Mouse (Mus musculus) thymus, adult 2 months (tissue): Measurements from ENCODE around the gene Pdia4. TPM values are rescaled to one million over a fixed set of nuclear protein-coding genes. Genes with fewer than 3 reads are reported as not detected.
"Not testable (repeated sequence)": the region's sequence is repeated elsewhere in the genome, so short reads cannot be mapped to it uniquely, and the experiment has no call there.

Experiments
- DNase-seq: peaks from one replicate; pipeline ENCODE4 v3.0.0; 2021
- H3K27ac ChIP-seq: fragments of 200-500 bp; 2 replicates; pipeline ENCODE4 v1.5.1; 2012; ENCODE audit warnings: low read length, control low read depth; ENCODE audit not compliant: control insufficient read depth, insufficient read depth
- H3K27me3 ChIP-seq: fragments of 200-500 bp; 2 replicates; pipeline ENCODE4 v1.6.1; 2012; ENCODE audit warnings: mild to moderate bottlenecking, low read length, moderate library complexity, mixed read lengths; ENCODE audit not compliant: control insufficient read depth, insufficient read depth
- H3K36me3 ChIP-seq: fragments of 200-500 bp; 2 replicates; pipeline ENCODE4 v1.6.1; 2012; ENCODE audit warnings: mild to moderate bottlenecking, low read length, moderate library complexity; ENCODE audit not compliant: control insufficient read depth, insufficient read depth
- H3K4me1 ChIP-seq: fragments of 200-500 bp; replicated peaks from 2 replicates; pipeline ENCODE4 v1.6.1; 2012; ENCODE audit warnings: low read length; ENCODE audit not compliant: control insufficient read depth, insufficient read depth
- H3K4me3 ChIP-seq: fragments of 200-500 bp; 2 replicates; pipeline ENCODE4 v1.5.1; 2012; ENCODE audit warnings: mild to moderate bottlenecking, low read length, control low read depth, moderate library complexity; ENCODE audit not compliant: control insufficient read depth, insufficient read depth
- CTCF ChIP-seq: fragments of 200-500 bp; IDR thresholded peaks from 2 replicates; pipeline ENCODE4 v1.5.1; 2012; ENCODE audit warnings: mild to moderate bottlenecking, control low read depth, low read length, moderate library complexity, borderline replicate concordance; ENCODE audit not compliant: control insufficient read depth, poor library complexity, insufficient read depth; ENCODE audit errors: extremely low read depth
- POLR2A ChIP-seq: fragments of 200-500 bp; IDR thresholded peaks from 2 replicates; pipeline ENCODE4 v1.6.1; 2012; ENCODE audit warnings: mild to moderate bottlenecking, low read length, control low read depth, moderate library complexity; ENCODE audit not compliant: control insufficient read depth, poor library complexity, insufficient read depth; ENCODE audit errors: extremely low read depth
- WGBS: fragments of 180-500 bp; shearing (Covaris S2); methylation state at CpG from one replicate; pipeline ENCODE4 v1.1.7; 2018; 5-methylcytosine and 5-hydroxymethylcytosine counted together
- polyA plus RNA-seq: library from polyadenylated mRNA; depleted of rRNA; stranded (reverse); fragments of >200 nt; gene quantifications from 2 replicates; pipeline ENCODE4 v1.2.3, GENCODE M21; 2012

The Pdia4 gene
- polyA plus RNA-seq, 1 experiment, result 24.7 TPM

DNA sequence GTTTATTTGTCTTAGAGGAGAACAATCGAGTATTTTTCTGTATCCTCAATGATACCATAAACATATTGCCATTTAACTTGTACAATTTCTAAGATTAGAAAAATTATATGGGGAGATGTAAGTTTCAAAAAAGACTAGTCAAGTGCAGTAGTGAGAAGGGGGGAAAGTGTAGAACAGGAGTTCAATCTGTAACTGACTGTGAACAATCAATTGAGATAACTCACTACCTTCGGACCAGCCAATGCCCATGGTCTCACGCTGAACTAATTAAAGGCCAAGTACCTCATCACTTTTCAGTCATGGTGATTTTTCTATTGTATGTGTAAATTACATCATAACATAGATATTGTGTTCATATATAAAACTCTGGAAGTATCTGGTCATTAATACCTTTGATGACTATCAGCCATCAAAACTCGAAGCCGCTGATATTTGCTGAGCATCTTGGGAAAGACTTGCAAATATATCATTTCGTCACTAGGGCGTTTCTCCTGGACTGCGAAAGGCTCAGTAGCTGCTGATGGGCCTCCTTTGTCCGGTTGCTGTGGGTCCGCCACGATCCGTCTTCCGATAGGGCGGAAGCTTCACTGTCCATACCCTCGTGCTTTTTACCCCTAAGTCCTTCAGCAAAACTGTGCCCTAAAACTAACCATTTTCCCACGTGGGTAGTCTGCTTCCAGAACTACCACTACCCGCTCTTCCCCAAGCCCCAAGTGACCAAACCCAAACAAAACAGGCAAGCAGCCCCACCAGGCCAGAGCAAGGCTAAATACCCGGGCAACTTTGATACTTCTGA lies 25.1 kb downstream of the Pdia4 start:
- peak overlapping the region; percentile 69 for H3K4me3 ChIP-seq
- 4% methylated on average over 18 of the region's 18 CpGs for WGBS
- H3K36me3 ChIP-seq, result no peaks in the 10 kb centered on the region
- H3K27ac ChIP-seq, result peak overlapping the region; percentile 3; the same call in 1 of the 2 replicates
- TF ChIP-seq CTCF, result no peak
- TF ChIP-seq POLR2A, result no peak
- H3K27me3 ChIP-seq, result no peaks in the 10 kb centered on the region
- peaks cover 5% of the 10 kb centered on the region; the same call in 1 of the 2 replicates for H3K4me1 ChIP-seq
- peak; percentile 47 for DNase-seq

DNA sequence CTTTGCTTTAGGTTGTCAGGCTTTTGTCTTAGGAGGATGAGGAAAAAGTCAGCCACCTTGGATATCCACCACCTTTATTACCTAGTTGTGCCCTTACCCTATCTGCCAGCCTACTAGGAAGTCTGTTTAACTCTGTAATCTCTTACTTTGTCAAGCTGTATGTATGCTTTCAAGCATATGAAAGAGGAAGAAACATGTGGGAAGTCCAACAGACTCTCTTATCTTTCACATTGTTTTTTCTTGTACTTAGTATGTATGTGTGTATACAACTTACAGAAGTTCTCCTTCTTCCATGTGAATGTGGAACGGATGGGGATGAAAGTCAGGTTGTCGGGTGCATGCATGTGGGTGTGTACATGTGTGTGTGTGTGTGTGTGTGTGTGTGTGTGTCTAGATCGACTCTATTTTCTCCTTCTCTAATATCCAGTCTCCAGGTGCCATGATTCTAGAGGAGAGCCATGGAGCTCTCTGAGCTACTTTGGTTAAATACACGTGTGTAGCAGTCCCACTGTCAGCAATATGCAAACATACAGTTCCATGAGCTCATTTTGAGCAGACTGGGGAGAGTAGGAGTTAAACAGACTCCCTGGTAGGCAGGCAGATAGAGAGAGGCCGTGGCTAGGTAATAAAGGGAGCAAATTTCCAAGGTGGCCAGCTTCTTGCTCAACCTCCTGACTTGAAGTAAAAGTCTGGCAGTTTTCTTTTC lies 28.4 kb downstream of the Pdia4 start:
- TF ChIP-seq POLR2A (no peak), CTCF (no peak)
- DNase-seq, result no peak
- Histone ChIP-seq H3K36me3 (no peaks in the 10 kb centered on the region), H3K27ac (no peak overlapping the region), H3K4me3 (no peak overlapping the region), H3K27me3 (no peaks in the 10 kb centered on the region), H3K4me1 (peaks cover 5% of the 10 kb centered on the region; the same call in 1 of the 2 replicates)
- 88% methylated on average over 5 of the region's 5 CpGs for WGBS

DNA sequence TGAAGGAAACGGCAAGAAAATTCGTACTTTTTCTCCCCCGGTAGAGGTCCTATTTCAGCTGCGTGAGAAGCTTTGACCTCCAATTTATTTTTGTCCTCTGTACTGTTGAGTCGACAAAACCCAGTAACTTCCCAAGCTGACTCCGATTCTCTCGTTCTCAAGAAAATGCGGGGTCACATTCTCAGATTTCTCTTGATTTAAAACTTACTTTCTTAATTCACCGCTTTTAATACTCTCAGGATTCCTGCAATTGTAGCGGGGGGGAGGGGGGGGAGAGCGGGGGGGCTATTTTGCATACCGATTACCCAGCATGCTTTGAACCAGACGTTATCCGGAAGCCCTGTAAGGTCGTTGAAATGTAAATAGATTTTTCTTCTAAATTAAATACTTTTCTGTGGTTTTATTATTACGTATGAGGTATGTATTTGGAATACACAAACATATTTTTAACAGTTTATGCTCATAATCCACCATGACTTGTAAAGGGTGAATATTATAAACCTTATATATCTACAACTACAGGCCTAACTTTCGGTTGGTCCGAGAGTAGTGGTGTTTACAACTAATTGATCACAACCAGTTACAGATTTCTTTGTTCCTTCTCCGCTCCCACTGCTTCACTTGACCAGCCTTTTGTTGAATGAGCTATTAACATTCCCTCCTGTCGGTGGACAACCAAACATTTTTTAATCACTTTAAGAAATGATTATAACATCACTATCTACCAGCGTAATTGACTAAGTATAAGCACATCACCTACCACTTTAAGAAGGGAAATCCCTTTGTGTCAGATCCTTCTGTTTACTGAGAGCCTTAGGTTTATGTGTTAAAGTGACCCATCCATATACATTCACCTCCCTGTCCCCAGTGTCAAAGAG lies 31.9 kb downstream of the Pdia4 start:
- TF ChIP-seq CTCF (no peak), POLR2A (no peak)
- peak; percentile 28 for DNase-seq
- Histone ChIP-seq H3K4me1 (no peaks in the 10 kb centered on the region), H3K4me3 (peak overlapping the region; percentile 26), H3K36me3 (no peaks in the 10 kb centered on the region), H3K27me3 (no peaks in the 10 kb centered on the region), H3K27ac (no peak overlapping the region; the same call in 1 of the 2 replicates)
- 1% methylated on average over 21 of the region's 21 CpGs for WGBS

DNA sequence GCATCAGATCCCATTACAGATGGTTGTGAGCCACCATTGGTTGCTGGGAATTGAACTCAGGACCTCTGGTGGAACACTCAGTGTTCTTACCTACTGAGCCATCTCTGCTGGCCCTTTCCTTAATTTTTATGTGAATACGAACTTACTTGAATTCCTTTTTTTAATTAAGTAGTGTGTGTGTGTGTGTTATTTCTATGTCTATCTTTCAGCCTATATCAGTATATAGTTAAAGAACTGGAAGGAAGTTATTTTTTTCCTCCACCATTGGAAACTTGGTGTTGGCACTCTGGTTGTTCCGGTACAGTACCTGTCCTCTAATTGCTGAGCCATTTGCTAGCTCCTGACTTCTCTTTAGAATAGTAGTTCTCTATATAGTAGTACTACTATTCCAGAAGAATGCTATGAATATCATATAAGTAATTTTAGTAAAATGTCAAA lies 32.6 kb downstream of the Pdia4 start:
- Histone ChIP-seq H3K4me3 (no peak overlapping the region), H3K36me3 (no peaks in the 10 kb centered on the region), H3K4me1 (no peaks in the 10 kb centered on the region), H3K27me3 (no peaks in the 10 kb centered on the region), H3K27ac (no peak overlapping the region)
- DNase-seq, result no peak
- 4% methylated on average over 2 of the region's 2 CpGs for WGBS
- TF ChIP-seq POLR2A, result no peak
- no peak for TF ChIP-seq CTCF

DNA sequence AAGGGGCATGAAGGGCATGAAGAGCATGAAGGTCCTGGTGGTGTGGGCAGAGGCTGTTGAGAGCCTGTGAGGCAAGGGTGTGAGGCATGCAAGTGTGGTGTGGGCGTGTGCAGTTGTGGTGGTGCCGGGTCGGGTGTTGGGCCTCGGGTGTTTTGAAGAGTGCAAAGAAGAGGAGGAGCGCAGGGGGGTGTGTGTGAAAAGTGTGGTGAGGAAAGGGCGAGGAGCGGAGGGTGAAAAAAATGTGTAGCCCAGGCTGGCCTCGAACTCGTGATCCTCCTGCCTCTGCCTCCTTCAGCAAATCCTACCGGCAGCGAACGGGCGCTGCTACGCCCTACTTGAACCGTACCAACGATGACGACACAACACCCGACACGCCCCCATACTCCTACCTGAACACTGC lies 41.5 kb downstream of the Pdia4 start:
- WGBS, result 55% methylated on average over 9 of the region's 19 CpGs
- DNase-seq, H3K27ac ChIP-seq, H3K27me3 ChIP-seq, H3K36me3 ChIP-seq, H3K4me1 ChIP-seq, H3K4me3 ChIP-seq: not testable (repeated sequence)

DNA sequence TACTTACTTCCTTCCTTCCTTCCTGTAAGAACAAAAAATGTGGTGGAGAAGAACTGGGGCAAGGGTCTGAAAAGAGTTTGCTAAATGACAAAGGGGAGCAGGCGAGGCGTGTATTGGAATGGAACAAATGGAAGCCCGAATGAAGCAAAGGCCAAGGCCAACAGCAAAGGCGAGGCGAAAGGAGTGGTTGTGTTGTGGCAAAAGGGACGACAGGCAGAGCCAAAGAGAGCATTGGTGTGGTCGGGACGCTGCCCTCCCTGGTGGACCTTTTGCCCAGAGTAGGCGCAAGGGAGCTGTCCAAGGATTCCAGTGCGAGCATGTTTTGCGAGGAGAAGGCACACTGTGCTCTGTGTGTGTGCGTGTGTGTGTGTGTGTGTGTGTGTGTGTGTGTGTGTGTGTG lies 42.1 kb downstream of the Pdia4 start:
- DNase-seq, H3K27me3 ChIP-seq, H3K27ac ChIP-seq, H3K4me3 ChIP-seq, H3K36me3 ChIP-seq, H3K4me1 ChIP-seq: not testable (repeated sequence)
- 91% methylated on average over 12 of the region's 12 CpGs for WGBS

DNA sequence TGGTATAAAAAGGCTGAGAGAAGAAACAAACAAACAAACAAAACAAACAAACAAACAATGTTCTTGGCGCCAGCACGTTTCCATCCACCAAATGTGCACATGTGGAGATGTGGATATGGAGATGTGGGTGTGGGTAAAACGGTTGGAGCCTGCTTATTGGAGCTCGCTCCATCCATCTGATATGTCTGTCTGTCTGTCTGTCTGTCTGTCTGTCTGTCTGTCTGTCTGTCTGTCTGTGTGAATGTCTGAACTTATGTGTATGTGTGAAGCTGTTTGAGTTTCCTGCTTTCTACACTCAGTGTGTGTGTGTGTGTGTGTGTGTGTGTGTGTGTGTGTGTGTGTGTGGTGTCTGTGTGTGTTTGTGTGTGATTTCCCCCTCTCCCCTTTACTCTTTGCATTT lies 43.4 kb downstream of the Pdia4 start:
- 85% methylated on average over 4 of the region's 4 CpGs for WGBS
- not testable (repeated sequence) for DNase-seq

DNA sequence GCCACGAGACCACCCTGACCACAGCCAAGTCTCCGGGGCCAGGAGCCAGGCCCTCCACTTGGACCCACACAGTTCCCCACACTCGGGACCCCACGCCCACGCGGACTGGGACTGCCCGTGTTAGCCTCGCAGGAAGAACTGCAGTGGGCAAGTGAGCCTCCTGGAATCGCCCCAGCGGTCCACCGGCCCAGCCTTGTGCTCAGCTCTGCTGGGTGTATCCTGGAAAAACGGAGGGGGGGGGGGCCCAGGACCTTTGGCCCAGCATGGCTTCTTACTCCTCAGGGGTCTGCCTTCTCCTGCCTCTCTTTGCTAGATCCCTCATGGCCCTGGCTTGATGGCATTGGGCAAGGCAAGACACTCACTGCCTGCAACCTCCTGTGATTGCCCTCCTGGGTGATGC lies 44.7 kb downstream of the Pdia4 start:
- H3K4me1 ChIP-seq, H3K4me3 ChIP-seq, H3K36me3 ChIP-seq, H3K27me3 ChIP-seq, DNase-seq, H3K27ac ChIP-seq: not testable (repeated sequence)
- WGBS, result 90% methylated on average over 4 of the region's 12 CpGs

More for the DNA sequence above, 43.4 kb downstream of the Pdia4 start:
- not testable (repeated sequence) for H3K4me1 ChIP-seq, H3K36me3 ChIP-seq, H3K27me3 ChIP-seq, H3K4me3 ChIP-seq, H3K27ac ChIP-seq

DNA sequence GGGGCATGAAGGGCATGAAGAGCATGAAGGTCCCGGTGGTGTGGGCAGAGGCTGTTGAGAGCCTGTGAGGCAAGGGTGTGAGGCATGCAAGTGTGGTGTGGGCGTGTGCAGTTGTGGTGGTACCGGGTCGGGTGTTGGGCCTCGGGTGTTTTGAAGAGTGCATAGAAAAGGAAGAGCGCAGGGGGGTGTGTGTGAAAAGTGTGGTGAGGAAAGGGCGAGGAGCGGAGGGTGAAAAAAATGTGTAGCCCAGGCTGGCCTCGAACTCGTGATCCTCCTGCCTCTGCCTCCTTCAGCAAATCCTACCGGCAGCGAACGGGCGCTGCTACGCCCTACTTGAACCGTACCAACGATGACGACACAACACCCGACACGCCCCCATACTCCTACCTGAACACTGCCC lies 45.9 kb downstream of the Pdia4 start:
- H3K27ac ChIP-seq, H3K27me3 ChIP-seq, DNase-seq, H3K4me3 ChIP-seq, H3K36me3 ChIP-seq, H3K4me1 ChIP-seq: not testable (repeated sequence)
- 64% methylated on average over 7 of the region's 20 CpGs for WGBS
